Mouse (Mus musculus): ENCODE data around the gene Macf1. TPM values are rescaled to one million over a fixed set of nuclear protein-coding genes. Genes with fewer than 3 reads are reported as not detected.

Gene Macf1
- total and polyA plus RNA-seq, 3 experiments, result 39.3 to 169 (median 129) TPM

GRCm38 (mm10) chr4:123392187-123392586 is 292.0 kb downstream of the Macf1 start:
- Histone ChIP-seq H3K36me3 (replicated peaks) (peaks cover 82% of the 10 kb centered on the region), H3K27me3 (ENCODE audit: insufficient read depth, low read length) (no peaks in the 10 kb centered on the region)
- peak; percentile 28; the same call in 1 of the 2 replicates for ATAC-seq (ENCODE audit: extremely low read depth, insufficient number of reproducible peaks, low FRiP score, poor library complexity, severe bottlenecking)

GRCm38 (mm10) chr4:123385028-123385427 is 299.1 kb downstream of the Macf1 start:
- no peaks in the 10 kb centered on the region for H3K9me3 ChIP-seq (replicated peaks)
- H3K36me3 ChIP-seq (replicated peaks), result peaks cover 92% of the 10 kb centered on the region
- H3K4me3 ChIP-seq (ENCODE audit: low read depth, low read length), result no peak overlapping the region
- TF ChIP-seq POLR2AphosphoS5 (IDR thresholded peaks at IDR 0.05; ENCODE audit: insufficient replicate concordance, low read depth, low read length) (no peak), CTCF (IDR thresholded peaks at IDR 0.05; ENCODE audit: low read depth, low read length) (no peak), TAL1 (conservative IDR thresholded peaks at IDR 0.05; ENCODE audit: low read depth, low read length) (no peak), GATA1 (IDR thresholded peaks at IDR 0.05; ENCODE audit: borderline replicate concordance, low read length) (no peak), GATA2 (IDR thresholded peaks at IDR 0.05; ENCODE audit: borderline replicate concordance, low read depth, low read length) (no peak)
- no peaks in the 10 kb centered on the region for H3K4me1 ChIP-seq (ENCODE audit: insufficient read depth, low read depth, low read length)
- no peaks in the 10 kb centered on the region for H3K27me3 ChIP-seq (ENCODE audit: insufficient read depth, low read length)
- ATAC-seq (ENCODE audit: extremely low read depth, insufficient number of reproducible peaks, low FRiP score, poor library complexity, severe bottlenecking) (no peak), DNase-seq (ENCODE audit: low spot score) (no peak)

More at GRCm38 (mm10) chr4:123392187-123392586, 292.0 kb downstream of the Macf1 start:
- H3K4me1 ChIP-seq (ENCODE audit: insufficient read depth, low read depth, low read length), result peaks cover 5% of the 10 kb centered on the region
- no peaks in the 10 kb centered on the region for H3K9me3 ChIP-seq (replicated peaks)
- no peak for DNase-seq (ENCODE audit: low spot score)
- H3K4me3 ChIP-seq (ENCODE audit: low read depth, low read length), result no peak overlapping the region
- TF ChIP-seq POLR2AphosphoS5 (IDR thresholded peaks at IDR 0.05; ENCODE audit: insufficient replicate concordance, low read depth, low read length) (no peak), GATA2 (IDR thresholded peaks at IDR 0.05; ENCODE audit: borderline replicate concordance, low read depth, low read length) (no peak), GATA1 (IDR thresholded peaks at IDR 0.05; ENCODE audit: borderline replicate concordance, low read length) (no peak), TAL1 (conservative IDR thresholded peaks at IDR 0.05; ENCODE audit: low read depth, low read length) (no peak), CTCF (IDR thresholded peaks at IDR 0.05; ENCODE audit: low read depth, low read length) (peak; percentile 42; the same call in 1 of the 2 replicates)

GRCm38 (mm10) chr4:123383173-123383572 is 301.0 kb downstream of the Macf1 start:
- no peaks in the 10 kb centered on the region for H3K4me1 ChIP-seq (ENCODE audit: insufficient read depth, low read depth, low read length)
- DNase-seq (ENCODE audit: low spot score) (no peak), ATAC-seq (ENCODE audit: extremely low read depth, insufficient number of reproducible peaks, low FRiP score, poor library complexity, severe bottlenecking) (no peak)
- H3K4me3 ChIP-seq (ENCODE audit: low read depth, low read length), result no peak overlapping the region
- peaks cover 88% of the 10 kb centered on the region for H3K36me3 ChIP-seq (replicated peaks)
- H3K9me3 ChIP-seq (replicated peaks), result no peaks in the 10 kb centered on the region
- H3K27me3 ChIP-seq (ENCODE audit: insufficient read depth, low read length), result no peaks in the 10 kb centered on the region
- TF ChIP-seq CTCF (IDR thresholded peaks at IDR 0.05; ENCODE audit: low read depth, low read length) (no peak), GATA2 (IDR thresholded peaks at IDR 0.05; ENCODE audit: borderline replicate concordance, low read depth, low read length) (no peak), POLR2AphosphoS5 (IDR thresholded peaks at IDR 0.05; ENCODE audit: insufficient replicate concordance, low read depth, low read length) (no peak), GATA1 (IDR thresholded peaks at IDR 0.05; ENCODE audit: borderline replicate concordance, low read length) (no peak), TAL1 (conservative IDR thresholded peaks at IDR 0.05; ENCODE audit: low read depth, low read length) (no peak)

GRCm38 (mm10) chr4:123382051-123382450 is 302.1 kb downstream of the Macf1 start:
- TF ChIP-seq GATA2 (IDR thresholded peaks at IDR 0.05; ENCODE audit: borderline replicate concordance, low read depth, low read length), result no peak
- no peak for TF ChIP-seq TAL1 (conservative IDR thresholded peaks at IDR 0.05; ENCODE audit: low read depth, low read length)
- no peak for TF ChIP-seq POLR2AphosphoS5 (IDR thresholded peaks at IDR 0.05; ENCODE audit: insufficient replicate concordance, low read depth, low read length)
- no peak for TF ChIP-seq GATA1 (IDR thresholded peaks at IDR 0.05; ENCODE audit: borderline replicate concordance, low read length)
- TF ChIP-seq CTCF (IDR thresholded peaks at IDR 0.05; ENCODE audit: low read depth, low read length), result no peak
- no peaks in the 10 kb centered on the region for H3K9me3 ChIP-seq (replicated peaks)

GRCm38 (mm10) chr4:123381598-123381997 is 302.6 kb downstream of the Macf1 start:
- Histone ChIP-seq H3K4me3 (ENCODE audit: low read depth, low read length) (no peak overlapping the region), H3K9me3 (replicated peaks) (no peaks in the 10 kb centered on the region), H3K4me1 (ENCODE audit: insufficient read depth, low read depth, low read length) (no peaks in the 10 kb centered on the region), H3K36me3 (replicated peaks) (peaks cover 89% of the 10 kb centered on the region), H3K27me3 (ENCODE audit: insufficient read depth, low read length) (no peaks in the 10 kb centered on the region)
- ATAC-seq (ENCODE audit: extremely low read depth, insufficient number of reproducible peaks, low FRiP score, poor library complexity, severe bottlenecking), result no peak
- no peak for DNase-seq (ENCODE audit: low spot score)
- TF ChIP-seq CTCF (IDR thresholded peaks at IDR 0.05; ENCODE audit: low read depth, low read length) (no peak), GATA2 (IDR thresholded peaks at IDR 0.05; ENCODE audit: borderline replicate concordance, low read depth, low read length) (no peak), GATA1 (IDR thresholded peaks at IDR 0.05; ENCODE audit: borderline replicate concordance, low read length) (no peak), TAL1 (conservative IDR thresholded peaks at IDR 0.05; ENCODE audit: low read depth, low read length) (no peak), POLR2AphosphoS5 (IDR thresholded peaks at IDR 0.05; ENCODE audit: insufficient replicate concordance, low read depth, low read length) (no peak)

More at GRCm38 (mm10) chr4:123382051-123382450, 302.1 kb downstream of the Macf1 start:
- ATAC-seq (ENCODE audit: extremely low read depth, insufficient number of reproducible peaks, low FRiP score, poor library complexity, severe bottlenecking) (no peak), DNase-seq (ENCODE audit: low spot score) (no peak)
- H3K4me1 ChIP-seq (ENCODE audit: insufficient read depth, low read depth, low read length), result no peaks in the 10 kb centered on the region
- H3K4me3 ChIP-seq (ENCODE audit: low read depth, low read length), result no peak overlapping the region
- H3K27me3 ChIP-seq (ENCODE audit: insufficient read depth, low read length), result no peaks in the 10 kb centered on the region
- peaks cover 89% of the 10 kb centered on the region for H3K36me3 ChIP-seq (replicated peaks)

GRCm38 (mm10) chr4:123376031-123376430 is 308.1 kb downstream of the Macf1 start:
- no peaks in the 10 kb centered on the region for H3K9me3 ChIP-seq (replicated peaks)
- no peak for DNase-seq (ENCODE audit: low spot score)
- H3K27me3 ChIP-seq (ENCODE audit: insufficient read depth, low read length), result no peaks in the 10 kb centered on the region
- H3K4me3 ChIP-seq (ENCODE audit: low read depth, low read length), result no peak overlapping the region
- ATAC-seq (ENCODE audit: extremely low read depth, insufficient number of reproducible peaks, low FRiP score, poor library complexity, severe bottlenecking), result no peak
- peaks cover 88% of the 10 kb centered on the region for H3K36me3 ChIP-seq (replicated peaks)
- no peak for TF ChIP-seq GATA1 (IDR thresholded peaks at IDR 0.05; ENCODE audit: borderline replicate concordance, low read length)
- TF ChIP-seq POLR2AphosphoS5 (IDR thresholded peaks at IDR 0.05; ENCODE audit: insufficient replicate concordance, low read depth, low read length), result no peak
- no peak for TF ChIP-seq TAL1 (conservative IDR thresholded peaks at IDR 0.05; ENCODE audit: low read depth, low read length)
- no peak for TF ChIP-seq GATA2 (IDR thresholded peaks at IDR 0.05; ENCODE audit: borderline replicate concordance, low read depth, low read length)
- no peak for TF ChIP-seq CTCF (IDR thresholded peaks at IDR 0.05; ENCODE audit: low read depth, low read length)
- no peaks in the 10 kb centered on the region for H3K4me1 ChIP-seq (ENCODE audit: insufficient read depth, low read depth, low read length)
